Mouse (Mus musculus): Measurements from ENCODE around the gene Mapk12. TPM values are rescaled to one million over a fixed set of nuclear protein-coding genes. Genes with fewer than 3 reads are reported as not detected.

Gene Mapk12
- polyA plus RNA-seq, 1 experiment from 2014 or later: 14.4 TPM

DNA sequence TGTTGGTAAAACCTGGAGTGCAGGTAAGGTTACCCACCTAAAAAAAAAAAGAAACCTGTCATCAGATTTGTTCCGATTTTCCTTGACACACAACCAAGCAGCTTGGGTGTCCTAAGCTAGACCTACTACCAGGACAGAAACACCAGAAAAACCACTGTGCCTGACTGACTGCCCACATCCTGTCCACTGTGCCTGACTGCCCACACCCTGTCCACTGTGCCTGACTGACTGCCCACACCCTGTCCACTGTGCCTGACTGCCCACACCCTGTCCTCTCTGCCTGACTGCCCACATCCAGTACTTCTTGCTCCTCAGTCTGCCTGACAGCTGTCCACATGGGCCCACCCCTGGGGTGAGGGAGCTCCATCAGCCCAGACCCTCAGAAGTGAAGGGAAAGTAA lies 33.5 kb downstream of the Mapk12 start:
- Histone ChIP-seq H3K4me2 (replicated peaks; ENCODE audit: low read depth, low read length) (no peak overlapping the region), H3K9me3 (ENCODE audit: low read length) (no peaks in the 10 kb centered on the region), H3K4me3 (ENCODE audit: low read depth, low read length) (no peak overlapping the region), H3K27ac (ENCODE audit: low read length) (no peak overlapping the region), H3K4me1 (ENCODE audit: insufficient read depth, low read depth, low read length) (no peaks in the 10 kb centered on the region), H3K36me3 (ENCODE audit: insufficient read depth, low read length) (peaks cover 32% of the 10 kb centered on the region), H3K9ac (replicated peaks; ENCODE audit: low read depth) (no peak overlapping the region), H3K27me3 (replicated peaks; ENCODE audit: insufficient read depth, low read length) (no peaks in the 10 kb centered on the region)
- TF ChIP-seq CTCF (IDR thresholded peaks at IDR 0.05): no peak
- no peak for TF ChIP-seq EP300 (IDR thresholded peaks at IDR 0.05)
- ATAC-seq: no peak
- 90% methylated on average over 1 of the region's 1 CpGs for WGBS
- no peak for DNase-seq (ENCODE audit: low spot score)

DNA sequence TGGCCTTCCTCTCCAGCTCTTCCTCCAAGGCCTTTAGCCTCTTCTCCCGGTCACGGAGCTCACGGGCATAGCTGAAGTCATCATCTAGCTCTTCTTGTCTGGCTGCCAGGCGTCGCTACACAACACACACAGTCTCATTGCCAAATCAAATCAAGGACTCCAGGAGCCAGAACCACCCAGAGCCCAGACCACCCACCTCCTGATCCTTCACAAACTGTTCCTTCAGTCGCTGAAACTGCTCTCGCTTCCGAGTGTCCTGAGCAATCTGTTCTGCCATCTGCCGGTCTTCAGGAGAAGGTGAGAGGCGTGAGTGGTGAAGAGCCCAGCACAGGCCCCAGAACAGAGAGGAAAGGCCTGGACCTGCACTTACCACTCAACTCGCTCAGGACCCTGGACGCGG lies 34.4 kb downstream of the Mapk12 start:
- DNase-seq (ENCODE audit: low spot score): no peak
- Histone ChIP-seq H3K9me3 (ENCODE audit: low read length) (no peaks in the 10 kb centered on the region), H3K27me3 (replicated peaks; ENCODE audit: insufficient read depth, low read length) (no peaks in the 10 kb centered on the region), H3K4me1 (ENCODE audit: insufficient read depth, low read depth, low read length) (no peaks in the 10 kb centered on the region), H3K27ac (ENCODE audit: low read length) (no peak overlapping the region), H3K36me3 (ENCODE audit: insufficient read depth, low read length) (peaks cover 36% of the 10 kb centered on the region), H3K4me3 (ENCODE audit: low read depth, low read length) (no peak overlapping the region), H3K4me2 (replicated peaks; ENCODE audit: low read depth, low read length) (no peak overlapping the region), H3K9ac (replicated peaks; ENCODE audit: low read depth) (no peak overlapping the region)
- WGBS: 90% methylated on average over 13 of the region's 13 CpGs
- TF ChIP-seq CTCF (IDR thresholded peaks at IDR 0.05) (no peak), EP300 (IDR thresholded peaks at IDR 0.05) (no peak)
- no peak for ATAC-seq

DNA sequence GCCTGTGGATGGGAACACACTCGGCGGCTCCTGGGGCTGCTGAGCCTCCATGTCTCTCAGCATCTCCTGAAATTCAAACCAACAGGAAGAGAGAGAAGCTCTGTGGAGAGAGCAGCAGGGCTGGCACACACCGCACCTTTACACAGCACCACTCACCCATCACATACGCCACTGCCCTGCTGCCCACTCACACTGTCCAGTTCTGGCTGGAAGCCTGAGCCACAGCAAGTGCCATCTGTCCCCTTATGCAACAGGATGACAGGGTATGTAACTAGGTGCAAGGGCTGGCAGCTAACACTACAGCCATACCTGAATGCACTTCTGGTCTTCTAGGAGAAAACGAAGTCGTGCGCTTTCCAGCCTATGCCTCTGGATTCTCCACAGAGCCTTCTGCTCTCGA lies 36.1 kb downstream of the Mapk12 start:
- peaks cover 47% of the 10 kb centered on the region for H3K36me3 ChIP-seq (ENCODE audit: insufficient read depth, low read length)
- no peaks in the 10 kb centered on the region for H3K27me3 ChIP-seq (replicated peaks; ENCODE audit: insufficient read depth, low read length)
- H3K4me3 ChIP-seq (ENCODE audit: low read depth, low read length): no peak overlapping the region
- H3K9me3 ChIP-seq (ENCODE audit: low read length): no peaks in the 10 kb centered on the region
- no peak for DNase-seq (ENCODE audit: low spot score)
- no peak for ATAC-seq
- H3K4me1 ChIP-seq (ENCODE audit: insufficient read depth, low read depth, low read length): no peaks in the 10 kb centered on the region
- H3K4me2 ChIP-seq (replicated peaks; ENCODE audit: low read depth, low read length): no peak overlapping the region
- TF ChIP-seq CTCF (IDR thresholded peaks at IDR 0.05) (no peak), EP300 (IDR thresholded peaks at IDR 0.05) (no peak)
- no peak overlapping the region for H3K27ac ChIP-seq (ENCODE audit: low read length)
- WGBS: 95% methylated on average over 8 of the region's 8 CpGs
- no peak overlapping the region for H3K9ac ChIP-seq (replicated peaks; ENCODE audit: low read depth)

DNA sequence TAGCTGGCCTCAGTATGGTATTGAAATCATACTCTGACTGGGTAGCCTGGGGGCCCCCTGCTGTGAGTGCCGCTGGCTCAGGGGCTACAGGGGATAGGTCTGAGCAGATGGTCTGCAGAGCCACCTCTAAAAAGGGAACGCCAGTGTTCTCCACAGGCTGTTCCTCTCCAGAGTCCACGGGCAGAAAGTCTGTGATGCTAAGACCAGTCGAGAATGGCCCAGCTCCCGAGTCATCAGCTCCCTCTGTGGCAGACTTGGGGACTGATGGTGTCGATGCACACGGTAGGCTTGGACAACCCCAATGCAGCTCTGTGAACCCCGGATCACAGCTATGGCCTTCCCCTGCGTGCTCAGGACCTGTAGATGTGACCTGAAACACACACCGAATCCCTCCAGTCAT lies 36.6 kb downstream of the Mapk12 start:
- H3K27ac ChIP-seq (ENCODE audit: low read length): no peak overlapping the region
- no peak for DNase-seq (ENCODE audit: low spot score)
- H3K36me3 ChIP-seq (ENCODE audit: insufficient read depth, low read length): peaks cover 52% of the 10 kb centered on the region
- no peak overlapping the region for H3K4me3 ChIP-seq (ENCODE audit: low read depth, low read length)
- no peak overlapping the region for H3K4me2 ChIP-seq (replicated peaks; ENCODE audit: low read depth, low read length)
- 85% methylated on average over 10 of the region's 10 CpGs for WGBS
- ATAC-seq: no peak
- H3K27me3 ChIP-seq (replicated peaks; ENCODE audit: insufficient read depth, low read length): no peaks in the 10 kb centered on the region
- no peak for TF ChIP-seq EP300 (IDR thresholded peaks at IDR 0.05)
- no peak overlapping the region for H3K9ac ChIP-seq (replicated peaks; ENCODE audit: low read depth)
- no peaks in the 10 kb centered on the region for H3K4me1 ChIP-seq (ENCODE audit: insufficient read depth, low read depth, low read length)
- no peaks in the 10 kb centered on the region for H3K9me3 ChIP-seq (ENCODE audit: low read length)

DNA sequence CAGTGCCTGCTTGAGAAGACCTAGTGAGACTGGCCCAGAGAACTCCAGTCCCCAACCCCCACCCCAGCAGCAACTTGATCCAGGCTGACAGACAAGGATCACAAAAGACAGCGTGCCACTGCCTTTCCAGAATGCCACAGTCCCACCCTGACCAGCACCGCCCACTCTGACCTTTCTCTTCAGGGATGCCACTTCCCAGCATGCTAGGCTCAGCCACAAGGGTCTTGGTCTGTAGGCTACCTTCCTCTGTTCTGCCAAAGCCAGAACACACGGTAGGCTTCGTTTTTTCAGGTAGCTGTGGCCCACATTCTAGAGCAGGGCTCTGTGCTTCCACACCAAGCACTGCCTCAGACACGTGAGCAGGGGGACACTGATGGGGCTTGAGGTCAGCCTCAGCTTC lies 37.9 kb downstream of the Mapk12 start:
- DNase-seq (ENCODE audit: low spot score): no peak
- Histone ChIP-seq H3K4me3 (ENCODE audit: low read depth, low read length) (no peak overlapping the region), H3K36me3 (ENCODE audit: insufficient read depth, low read length) (peaks cover 50% of the 10 kb centered on the region), H3K9ac (replicated peaks; ENCODE audit: low read depth) (no peak overlapping the region), H3K27ac (ENCODE audit: low read length) (no peak overlapping the region), H3K4me1 (ENCODE audit: insufficient read depth, low read depth, low read length) (no peaks in the 10 kb centered on the region), H3K4me2 (replicated peaks; ENCODE audit: low read depth, low read length) (no peak overlapping the region), H3K9me3 (ENCODE audit: low read length) (no peaks in the 10 kb centered on the region), H3K27me3 (replicated peaks; ENCODE audit: insufficient read depth, low read length) (no peaks in the 10 kb centered on the region)
- WGBS: 70% methylated on average over 5 of the region's 5 CpGs
- ATAC-seq: no peak
- no peak for TF ChIP-seq CTCF (IDR thresholded peaks at IDR 0.05)
- no peak for TF ChIP-seq EP300 (IDR thresholded peaks at IDR 0.05)

DNA sequence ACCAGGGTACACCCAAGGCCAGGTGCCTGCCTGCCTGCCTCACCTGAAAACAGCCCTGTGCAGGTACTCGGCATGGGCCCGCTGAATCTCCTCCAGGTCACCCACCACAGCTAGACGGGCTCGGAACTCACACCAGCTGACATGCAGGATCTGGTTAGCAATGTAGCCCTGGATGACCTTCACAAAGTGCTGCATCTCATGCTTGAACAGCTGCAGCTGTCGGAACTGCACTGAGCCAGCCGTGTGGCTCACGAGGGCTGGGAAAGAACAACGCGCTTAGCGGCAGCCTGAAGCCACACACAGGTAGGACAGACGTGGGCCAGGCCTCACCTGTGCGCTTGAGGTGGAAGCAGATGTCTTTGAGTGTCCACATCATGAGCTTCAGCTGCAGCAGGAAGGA lies 39.7 kb downstream of the Mapk12 start:
- ATAC-seq (no peak), DNase-seq (ENCODE audit: low spot score) (no peak)
- peaks cover 67% of the 10 kb centered on the region for H3K36me3 ChIP-seq (ENCODE audit: insufficient read depth, low read length)
- WGBS: 91% methylated on average over 12 of the region's 12 CpGs
- H3K9me3 ChIP-seq (ENCODE audit: low read length): no peaks in the 10 kb centered on the region
- TF ChIP-seq CTCF (IDR thresholded peaks at IDR 0.05) (no peak), EP300 (IDR thresholded peaks at IDR 0.05) (no peak)
- H3K27ac ChIP-seq (ENCODE audit: low read length): no peak overlapping the region
- H3K4me3 ChIP-seq (ENCODE audit: low read depth, low read length): no peak overlapping the region
- no peak overlapping the region for H3K4me2 ChIP-seq (replicated peaks; ENCODE audit: low read depth, low read length)
- no peaks in the 10 kb centered on the region for H3K27me3 ChIP-seq (replicated peaks; ENCODE audit: insufficient read depth, low read length)
- no peak overlapping the region for H3K9ac ChIP-seq (replicated peaks; ENCODE audit: low read depth)
- H3K4me1 ChIP-seq (ENCODE audit: insufficient read depth, low read depth, low read length): no peaks in the 10 kb centered on the region

DNA sequence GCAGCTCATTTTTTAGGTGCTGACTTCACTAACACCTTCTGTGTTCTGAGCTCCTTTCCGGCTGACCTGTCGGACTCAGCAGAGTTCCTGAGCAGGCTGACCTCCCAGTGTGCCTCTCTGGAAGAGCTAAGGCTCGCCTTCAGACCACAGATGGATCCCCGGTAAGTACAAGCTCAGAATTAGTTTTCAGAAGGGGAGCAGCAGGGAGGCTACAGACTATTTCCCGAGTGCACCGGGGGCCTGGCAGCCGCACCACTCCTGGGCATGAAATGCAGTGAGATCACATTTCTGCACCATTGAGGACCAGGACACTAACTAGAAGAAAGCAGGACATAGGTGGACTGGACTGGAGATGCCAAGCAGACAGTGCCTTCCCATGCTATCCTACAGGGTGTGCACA lies 41.9 kb downstream of the Mapk12 start:
- no peak overlapping the region for H3K27ac ChIP-seq (ENCODE audit: low read length)
- DNase-seq (ENCODE audit: low spot score): no peak
- no peak overlapping the region for H3K4me2 ChIP-seq (replicated peaks; ENCODE audit: low read depth, low read length)
- peaks cover 74% of the 10 kb centered on the region for H3K36me3 ChIP-seq (ENCODE audit: insufficient read depth, low read length)
- ATAC-seq: no peak
- TF ChIP-seq CTCF (IDR thresholded peaks at IDR 0.05): no peak
- no peak for TF ChIP-seq EP300 (IDR thresholded peaks at IDR 0.05)
- 88% methylated on average over 7 of the region's 7 CpGs for WGBS
- no peaks in the 10 kb centered on the region for H3K4me1 ChIP-seq (ENCODE audit: insufficient read depth, low read depth, low read length)
- H3K4me3 ChIP-seq (ENCODE audit: low read depth, low read length): no peak overlapping the region
- no peaks in the 10 kb centered on the region for H3K9me3 ChIP-seq (ENCODE audit: low read length)
- no peaks in the 10 kb centered on the region for H3K27me3 ChIP-seq (replicated peaks; ENCODE audit: insufficient read depth, low read length)
- no peak overlapping the region for H3K9ac ChIP-seq (replicated peaks; ENCODE audit: low read depth)
